Mouse (Mus musculus): ENCODE measurements around the gene Psmb7.
A peak's percentile ranks its signal among the peaks of the same experiment; 100 is the strongest.

Gene Psmb7

GRCm38 (mm10) chr2:38594874-38595273 lies 49.0 kb downstream of the Psmb7 start:
- no peak for DNase-seq (ENCODE audit: low spot score in 2 of 2)

DNA sequence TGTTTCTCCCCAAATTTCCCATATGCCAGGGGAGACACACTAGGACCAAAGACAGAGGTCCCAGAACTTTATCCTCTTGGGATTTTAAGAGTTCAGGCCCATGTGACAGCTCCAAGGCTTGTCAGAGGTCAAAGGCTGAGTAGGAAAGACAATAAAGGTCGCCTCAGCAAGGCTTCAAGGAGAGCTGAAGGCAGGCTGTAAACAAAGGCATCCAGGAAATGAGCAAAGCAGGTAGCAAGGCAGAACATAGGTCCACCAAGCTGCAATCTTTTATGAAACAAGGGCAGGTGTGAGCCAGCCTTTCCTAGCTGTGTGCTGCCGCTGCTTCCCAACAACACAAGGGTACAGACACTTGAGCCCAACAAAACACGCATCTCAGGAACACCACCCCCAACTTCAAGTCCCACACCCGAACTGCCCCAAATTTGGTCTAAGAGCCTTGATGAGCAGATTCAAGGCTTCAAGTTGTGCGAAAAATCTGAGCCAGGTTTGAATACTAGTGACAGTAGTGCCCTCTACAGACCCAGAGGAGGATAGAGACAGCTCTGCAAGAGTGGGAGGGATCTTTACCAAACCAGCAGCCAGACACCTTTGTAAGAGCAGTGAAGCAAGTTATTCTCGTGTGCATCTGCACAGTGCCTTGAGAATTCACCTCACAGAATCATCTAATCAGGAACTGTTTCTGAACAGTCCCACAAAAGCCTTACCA lies 52.0 kb downstream of the Psmb7 start:
- no peak for DNase-seq (ENCODE audit: low spot score in 2 of 2)

- no peak for DNase-seq (ENCODE audit: low spot score in 2 of 2)
Observed at GRCm38 (mm10) chr2:38586733-38587132, 57.2 kb downstream of the Psmb7 start.

DNA sequence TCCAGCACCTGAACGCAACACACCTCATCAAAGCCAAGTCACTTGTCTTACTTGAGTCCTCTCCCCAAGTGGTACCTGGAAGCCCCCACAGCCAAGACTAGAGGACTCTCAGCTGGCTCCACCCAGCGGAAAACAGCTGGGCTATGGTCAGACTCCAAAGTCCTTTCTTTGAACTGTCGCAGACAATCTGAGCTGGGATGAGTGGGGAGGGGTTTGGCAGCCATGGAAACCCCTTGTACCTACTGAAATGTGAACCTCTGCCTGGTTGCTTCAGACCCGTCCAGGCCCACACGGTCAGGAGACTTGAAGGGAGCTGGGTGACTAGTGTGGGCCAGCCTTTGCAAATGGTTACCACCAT lies 58.5 kb downstream of the Psmb7 start:
- no peak for DNase-seq (ENCODE audit: low spot score in 2 of 2)

GRCm38 (mm10) chr2:38584514-38585378 lies 59.1 kb downstream of the Psmb7 start:
- peak in 1 of 2 experiments; percentile 41 for DNase-seq (ENCODE audit: low spot score in 2 of 2)

DNA sequence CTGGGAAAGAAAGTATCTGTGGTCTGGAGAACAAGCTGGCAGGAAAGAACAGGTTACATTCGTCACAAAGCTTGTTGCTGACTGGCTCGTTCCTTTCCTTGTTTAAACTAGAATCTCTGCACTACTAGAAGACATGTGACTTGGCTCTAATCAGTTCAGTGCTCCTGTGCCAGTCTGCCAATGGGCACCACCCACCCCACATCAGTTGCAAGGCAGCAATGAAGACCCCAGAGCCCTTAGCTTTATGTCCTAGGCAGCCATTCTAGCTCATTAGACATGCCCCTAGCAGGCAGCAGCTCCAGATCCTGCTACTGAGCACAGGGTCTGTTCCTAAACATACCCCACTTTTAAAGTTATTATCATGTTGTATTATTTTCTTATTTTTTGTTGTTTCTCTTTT lies 59.9 kb downstream of the Psmb7 start:
- no peak for DNase-seq (ENCODE audit: low spot score in 2 of 2)

DNA sequence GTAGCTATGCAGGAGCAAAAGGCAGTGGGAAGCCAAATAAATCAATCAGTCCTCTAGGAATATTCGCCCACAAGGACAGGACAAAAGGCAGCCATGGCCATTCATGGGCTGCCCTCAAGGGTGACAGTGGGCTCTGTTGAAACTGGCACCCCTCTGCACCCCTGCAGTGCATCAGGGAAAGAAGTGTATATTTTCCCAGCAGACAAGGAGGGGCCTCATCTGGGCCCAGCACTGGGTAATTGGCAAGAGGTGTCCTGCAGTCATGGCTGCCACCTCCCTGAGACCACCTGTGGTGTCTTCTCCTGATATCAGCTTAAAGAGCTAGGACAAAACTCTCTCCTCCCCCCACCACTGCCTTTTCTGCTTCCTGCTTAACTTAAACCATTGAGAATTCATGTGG lies 64.4 kb downstream of the Psmb7 start:
- peak in 1 of 2 experiments; percentile 46 for DNase-seq (ENCODE audit: low spot score in 2 of 2)

GRCm38 (mm10) chr2:38578602-38579521 lies 65.0 kb downstream of the Psmb7 start:
- DNase-seq (ENCODE audit: low spot score in 2 of 2), result peak in 1 of 2 experiments; percentile 81

GRCm38 (mm10) chr2:38574697-38575096 lies 69.2 kb downstream of the Psmb7 start:
- no peak for DNase-seq (ENCODE audit: low spot score in 2 of 2)

DNA sequence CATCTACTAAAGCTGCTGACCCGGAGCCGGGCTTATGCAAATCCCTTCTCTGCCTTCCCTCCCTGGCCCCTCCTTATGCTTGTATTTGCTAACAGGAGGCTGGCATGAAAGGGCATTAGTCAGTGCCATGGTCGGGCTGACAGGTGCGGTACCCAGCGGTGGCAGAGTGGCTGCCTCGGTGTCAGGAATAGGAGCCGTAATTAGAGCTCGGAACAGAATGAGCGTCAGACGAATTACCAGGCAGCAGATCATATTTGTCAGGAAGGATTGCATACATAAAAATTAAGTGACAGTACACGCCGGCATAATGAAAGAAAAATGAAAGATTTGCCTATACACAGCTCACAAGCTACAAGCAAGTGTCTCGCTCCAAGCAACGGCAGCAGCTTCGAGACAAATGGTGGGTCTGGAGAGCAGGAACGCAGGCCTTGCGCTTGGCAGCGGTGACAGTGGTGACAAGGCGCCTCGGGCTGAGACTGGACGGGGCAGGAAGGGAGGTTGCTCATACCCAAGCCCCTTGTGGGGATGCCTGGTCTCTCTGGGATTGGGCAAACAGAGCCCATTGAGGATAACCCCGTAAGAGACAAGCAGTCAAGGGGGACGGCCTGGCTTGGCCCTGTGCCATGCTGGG lies 71.8 kb downstream of the Psmb7 start:
- DNase-seq (ENCODE audit: low spot score in 2 of 2), result peak in 1 of 2 experiments; percentile 48

- DNase-seq (ENCODE audit: low spot score in 2 of 2), result no peak
Observed at GRCm38 (mm10) chr2:38562596-38562995, 81.3 kb downstream of the Psmb7 start.

GRCm38 (mm10) chr2:38560296-38561227 lies 83.3 kb downstream of the Psmb7 start:
- DNase-seq (ENCODE audit: low spot score in 2 of 2), result no peak

- DNase-seq (ENCODE audit: low spot score in 2 of 2), result no peak
Observed at GRCm38 (mm10) chr2:38556721-38557120, 87.2 kb downstream of the Psmb7 start.

DNA sequence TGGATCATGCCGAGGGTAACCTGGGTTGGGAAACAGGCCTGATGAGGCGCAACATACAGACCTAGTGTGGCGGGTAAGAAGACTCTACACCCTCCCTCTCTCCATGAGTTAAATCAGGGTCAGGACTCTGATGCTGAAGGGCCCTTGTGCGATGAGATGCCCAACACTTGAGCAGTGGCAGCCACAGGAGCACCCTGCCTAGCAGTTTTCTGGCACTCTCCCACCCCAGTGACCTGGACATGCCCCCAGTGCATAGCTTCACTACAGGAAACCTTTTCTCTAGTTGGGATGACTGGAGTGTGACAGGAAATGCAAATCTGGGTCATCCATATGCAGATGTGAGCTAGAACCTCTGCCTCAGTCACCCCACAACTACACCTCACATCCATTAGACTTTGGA lies 88.2 kb downstream of the Psmb7 start:
- DNase-seq (ENCODE audit: low spot score in 2 of 2), result no peak

DNA sequence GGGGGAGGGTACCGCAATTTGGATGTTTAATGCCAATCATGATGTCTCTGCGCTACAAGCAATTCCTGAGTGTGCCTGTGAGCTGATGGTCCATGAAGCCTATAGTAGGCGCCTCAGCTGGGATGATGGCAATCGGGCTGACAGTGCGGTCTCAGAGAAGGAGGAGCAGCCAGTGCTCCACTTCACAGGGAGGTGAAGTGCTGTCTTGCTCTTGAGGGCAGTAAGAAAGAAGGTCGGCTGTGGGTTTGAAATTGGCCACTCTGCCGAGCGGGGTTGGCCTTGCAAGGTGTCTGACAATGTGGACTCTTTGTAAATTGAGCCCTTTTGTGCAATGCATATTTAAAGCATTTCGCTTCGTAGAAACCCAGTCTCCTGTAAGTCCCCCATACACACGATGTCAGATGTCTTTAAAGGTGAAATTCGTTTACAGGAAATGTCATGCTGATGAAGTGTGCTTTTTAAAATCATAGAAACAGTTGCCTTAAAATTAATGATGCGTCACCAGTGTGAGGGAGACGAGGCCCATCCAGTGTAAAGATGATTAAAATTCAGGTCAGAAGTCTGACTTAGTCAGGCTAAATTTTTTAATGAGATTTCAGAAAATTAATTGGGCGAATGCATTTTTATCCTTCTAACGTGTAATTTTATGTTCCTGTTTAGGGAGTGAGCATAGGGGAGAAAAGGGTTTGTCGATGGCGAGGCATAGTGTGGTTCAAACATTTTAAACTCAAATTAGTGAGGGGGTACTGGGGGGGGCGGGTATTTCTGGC lies 89.5 kb downstream of the Psmb7 start:
- no peak for DNase-seq (ENCODE audit: low spot score in 2 of 2)

GRCm38 (mm10) chr2:38552004-38552443 lies 91.9 kb downstream of the Psmb7 start:
- no peak for DNase-seq (ENCODE audit: low spot score in 2 of 2)

- DNase-seq (ENCODE audit: low spot score in 2 of 2), result no peak
Observed at GRCm38 (mm10) chr2:38547793-38548517, 95.9 kb downstream of the Psmb7 start.

DNA sequence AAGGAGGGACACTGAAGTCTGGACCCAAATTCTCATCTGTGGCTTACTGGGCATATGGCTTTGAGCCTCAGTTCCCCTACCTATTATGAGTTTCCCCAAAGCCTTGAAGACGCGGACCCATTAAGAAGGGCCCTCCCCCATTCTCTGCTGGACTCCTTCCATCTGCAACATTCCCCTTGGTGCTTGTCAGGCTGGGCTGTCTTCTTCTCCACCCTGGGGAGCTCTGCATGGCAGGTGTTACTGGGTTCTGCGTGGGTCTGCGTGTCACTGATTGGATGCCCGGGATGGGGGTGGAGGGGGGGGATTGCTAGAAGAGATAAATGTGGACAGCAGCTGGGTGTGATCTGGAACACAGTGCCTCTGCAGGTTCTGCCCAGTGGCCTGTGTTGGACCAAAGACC lies 97.1 kb downstream of the Psmb7 start:
- no peak for DNase-seq (ENCODE audit: low spot score in 2 of 2)

DNA sequence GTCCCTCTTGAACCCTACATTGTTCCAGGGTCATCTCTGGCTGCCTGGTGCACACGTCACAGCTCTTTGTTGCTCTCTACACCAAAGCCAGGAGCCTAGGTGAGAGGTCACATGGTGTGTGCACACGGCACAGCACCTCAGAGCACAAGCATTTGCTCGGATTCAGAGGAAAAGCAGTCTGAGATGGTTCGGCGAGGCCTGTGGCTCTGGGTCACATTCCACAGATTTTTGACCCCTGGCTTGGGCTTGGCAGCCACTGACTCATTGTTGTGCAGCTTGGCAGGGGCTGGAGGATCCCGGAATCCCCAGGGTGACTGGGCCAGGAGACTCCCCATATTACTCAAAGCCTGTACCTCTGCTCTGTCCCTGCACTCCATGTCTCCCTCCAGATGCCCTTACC lies 97.7 kb downstream of the Psmb7 start:
- no peak for DNase-seq (ENCODE audit: low spot score in 2 of 2)
